In the genomic region with DNA sequence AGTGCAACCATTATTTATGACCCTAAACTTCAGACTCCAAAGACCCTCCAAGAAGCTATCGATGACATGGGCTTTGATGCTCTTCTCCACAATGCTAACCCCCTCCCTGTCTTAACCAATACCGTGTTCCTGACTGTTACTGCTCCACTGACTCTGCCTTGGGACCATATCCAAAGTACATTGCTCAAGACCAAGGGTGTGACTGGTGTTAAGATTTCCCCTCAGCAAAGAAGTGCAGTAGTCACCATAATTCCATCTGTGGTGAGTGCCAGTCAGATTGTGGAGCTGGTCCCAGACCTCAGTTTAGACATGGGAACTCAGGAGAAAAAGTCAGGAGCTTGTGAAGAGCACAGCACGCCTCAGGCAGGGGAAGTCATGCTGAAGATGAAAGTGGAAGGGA, we compare ENCODE assay signal across 15 mouse cellular contexts. TPM values are rescaled to one million over a fixed set of nuclear protein-coding genes. Genes with fewer than 3 reads are reported as not detected.
DNase-seq lines count a peak whose midpoint lies in the region; ATAC-seq lines count a peak whose summit lies in the region.
"Had no signal": no experiment of that assay in that cellular context is flagged by ENCODE, and none has a peak within 500 bp of the region (broad histone marks: within the 10 kb centered on the region; RNA-seq: fewer than 3 reads in every experiment).

No protein-coding gene starts in this region.

- no peak overlapping the region for H3K9ac ChIP-seq in hindbrain, embryonic 16.5 days (ENCODE audit: low read depth, low read length)
- H3K9ac ChIP-seq: limb, embryonic 12.5 days; neural tube, embryonic 15.5 days had no signal

- DNase-seq in heart, postnatal 25 days (ENCODE audit: low spot score), result peak; percentile 4
- no peak for DNase-seq in heart, postnatal 10 days
- DNase-seq in fibroblast of lung, adult 2 months (ENCODE audit: low read depth), result peak; percentile 76
- peak; percentile 49 for DNase-seq in kidney, adult 9 months
- peak; percentile 34 for DNase-seq in lung, postnatal 25 days (ENCODE audit: low spot score)
- no peak for DNase-seq in ovary, postnatal 36 days (ENCODE audit: low spot score)
- DNase-seq: cerebellum, adult 8-10 months; right cerebral cortex, adult 18-20 months; thymus, adult 2 months had no signal

- no peak overlapping the region for H3K4me3 ChIP-seq in hindbrain, embryonic 16.5 days (ENCODE audit: low read length)
- H3K4me3 ChIP-seq: hindbrain, embryonic 10.5 days; limb, embryonic 12.5 days; neural tube, embryonic 15.5 days had no signal

- no peak overlapping the region for H3K27ac ChIP-seq in hindbrain, embryonic 16.5 days (ENCODE audit: low read depth, low read length)
- H3K27ac ChIP-seq: hindbrain, embryonic 10.5 days; limb, embryonic 12.5 days; neural tube, embryonic 15.5 days had no signal

- intact Hi-C loops in heart, postnatal 25 days (cut with DNase I), result loop anchor here (5.0 kb wide), 1 partner anchor 58 kb away; a partner anchor contains a TSS
- intact Hi-C loops in heart, postnatal 10 days (cut with DNase I), result no loop called here

- H3K4me2 ChIP-seq in hindbrain, embryonic 16.5 days (ENCODE audit: low read length), result no peak overlapping the region
- H3K4me2 ChIP-seq: limb, embryonic 12.5 days; neural tube, embryonic 15.5 days had no signal

- no peaks in the 10 kb centered on the region for H3K4me1 ChIP-seq in hindbrain, embryonic 16.5 days (ENCODE audit: control insufficient read depth, insufficient read depth, low read depth, low read length)
- H3K4me1 ChIP-seq: hindbrain, embryonic 10.5 days; neural tube, embryonic 15.5 days had no signal

- WGBS in hindbrain, embryonic 16.5 days, result 97% methylated on average over 3 of the region's 3 CpGs

- peaks cover 2% of the 10 kb centered on the region; the same call in 1 of the 2 replicates for H3K27me3 ChIP-seq in hindbrain, embryonic 16.5 days (replicated peaks; ENCODE audit: control insufficient read depth, insufficient read depth, low read length)
- H3K27me3 ChIP-seq: CH12.LX; neural tube, embryonic 15.5 days had no signal

- H3K36me3 ChIP-seq in hindbrain, embryonic 16.5 days (ENCODE audit: control insufficient read depth, insufficient read depth, low read length), result no peaks in the 10 kb centered on the region
- H3K36me3 ChIP-seq: neural tube, embryonic 15.5 days had no signal

- no peaks in the 10 kb centered on the region for H3K9me3 ChIP-seq in hindbrain, embryonic 16.5 days (ENCODE audit: control insufficient read depth, low read length)
- H3K9me3 ChIP-seq: hindbrain, embryonic 10.5 days; limb, embryonic 12.5 days; neural tube, embryonic 15.5 days had no signal

- no peak for ATAC-seq in hindbrain, embryonic 16.5 days
- ATAC-seq: forebrain, embryonic 14.5 days had no signal

RNA-seq across cellular contexts. Expression of a gene that starts 57.9 kb away (rescaled TPM):
- total RNA-seq in heart, postnatal 25 days (2021), result 1 to 10 TPM; 1.2 to 1.4 TPM
- total RNA-seq in heart, postnatal 10 days (2021), result 1 to 10 TPM; 1.5 TPM
- polyA plus RNA-seq in hindbrain, embryonic 16.5 days (2015; fragmentation: Nextera tagmentation; extraction: Ambion mirVana), result 0.21 and 0.51 TPM in 2 replicates
- total RNA-seq: CH12.LX had no signal

RNA-seq across cellular contexts. Expression of a gene that starts 58.1 kb away (rescaled TPM):
- 1 to 10 TPM; 7.3 to 7.5 TPM for total RNA-seq in heart, postnatal 25 days (2021)
- 10 to 100 TPM; 12.5 to 13.5 TPM for total RNA-seq in heart, postnatal 10 days (2021)
- 10.2 and 13.4 TPM in 2 replicates for polyA plus RNA-seq in hindbrain, embryonic 16.5 days (2015; fragmentation: Nextera tagmentation; extraction: Ambion mirVana)

Comparison
In these comparisons a context has a peak if more than half of its experiments do, and no peak if none do; other contexts are left out.
1. DNase-seq: peak in heart, postnatal 25 days (single experiment), fibroblast of lung, adult 2 months (single experiment), kidney, adult 9 months (single experiment) and lung, postnatal 25 days (single experiment); none in heart, postnatal 10 days (0 of 2) and ovary, postnatal 36 days (single experiment).